Mouse (Mus musculus) liver, postnatal 0 days (tissue): Measurements from ENCODE around the gene Adcy5. TPM values are rescaled to one million over a fixed set of nuclear protein-coding genes. Genes with fewer than 3 reads are reported as not detected.

Experiments used
- ATAC-seq: fragments of 200-750 bp; cut with Nextera tagmentation; 2 replicates; pipeline ENCODE4 v1.8.0; 2017; ENCODE audit warnings: mild to moderate bottlenecking, moderate library complexity
- DNase-seq: peaks from one replicate; pipeline ENCODE4 v3.0.0-alpha.2; 2016
- H3K27ac ChIP-seq: fragments of 300-500 bp; sonication (generic); 2 replicates; pipeline ENCODE4 v1.5.1; 2014; ENCODE audit warnings: antibody characterized with exemption, moderate library complexity, mild to moderate bottlenecking, low read depth
- H3K27me3 ChIP-seq: fragments of 300-500 bp; sonication (generic); 2 replicates; pipeline ENCODE4 v1.6.1; 2014; ENCODE audit warnings: low read length, control low read depth, mixed read lengths; ENCODE audit not compliant: insufficient read depth
- H3K36me3 ChIP-seq: fragments of 300-500 bp; sonication (generic); replicated peaks from 2 replicates; pipeline ENCODE4 v1.6.1; 2014; ENCODE audit warnings: mild to moderate bottlenecking, control low read depth, low read length, moderate library complexity, mixed read lengths; ENCODE audit not compliant: insufficient read depth
- H3K4me1 ChIP-seq: fragments of 300-500 bp; sonication (generic); 2 replicates; pipeline ENCODE4 v1.6.1; 2014; ENCODE audit warnings: antibody characterized with exemption, mild to moderate bottlenecking, control low read depth; ENCODE audit not compliant: insufficient read depth
- H3K4me2 ChIP-seq: fragments of 300-500 bp; sonication (generic); 2 replicates; pipeline ENCODE4 v1.6.1; 2014; ENCODE audit warnings: low read depth, mild to moderate bottlenecking, low read length, moderate library complexity, mixed read lengths
- H3K4me3 ChIP-seq: fragments of 300-500 bp; sonication (generic); 2 replicates; pipeline ENCODE4 v1.5.1; 2014; ENCODE audit warnings: low read depth, low read length
- H3K9ac ChIP-seq: fragments of 300-500 bp; sonication (generic); replicated peaks from 2 replicates; pipeline ENCODE4 v1.6.1; 2014; ENCODE audit warnings: mild to moderate bottlenecking, moderate library complexity
- H3K9me3 ChIP-seq: fragments of 300-500 bp; sonication (generic); 2 replicates; pipeline ENCODE4 v1.6.1; 2016; ENCODE audit warnings: mild to moderate bottlenecking, control low read depth, low read length, mixed read lengths
- CTCF ChIP-seq: sonication (generic); IDR thresholded peaks from 2 replicates; pipeline ENCODE4 v1.5.1; 2016; ENCODE audit warnings: antibody characterized with exemption, low read depth
- EP300 ChIP-seq: IDR thresholded peaks from 2 replicates; pipeline ENCODE4 v1.6.1; 2016; ENCODE audit warnings: antibody characterized with exemption, low read depth, mild to moderate bottlenecking
- WGBS: fragments of 180-500 bp; shearing (Covaris S2); extraction: QIAGEN DNeasy Blood & Tissue Kit; methylation state at CpG from one replicate; pipeline ENCODE4 v1.1.7; 2014; ENCODE audit not compliant: insufficient replicate concordance; 5-methylcytosine and 5-hydroxymethylcytosine counted together
- polyA plus RNA-seq: library from polyadenylated mRNA; unstranded; fragments of >200 nt; fragmentation: Nextera tagmentation; extraction: Ambion mirVana; gene quantifications from 2 replicates; pipeline ENCODE4 v1.2.1, GENCODE M21; 2015

The Adcy5 gene
- polyA plus RNA-seq, 1 experiment from 2014 or later: 0.39 TPM

GRCm38 (mm10) chr16:35208796-35209195 is 54.1 kb downstream of the Adcy5 start:
- Histone ChIP-seq H3K4me1 (no peaks in the 10 kb centered on the region), H3K36me3 (no peaks in the 10 kb centered on the region), H3K4me2 (no peak overlapping the region), H3K9ac (no peak overlapping the region), H3K27ac (no peak overlapping the region), H3K9me3 (no peaks in the 10 kb centered on the region), H3K4me3 (no peak overlapping the region), H3K27me3 (0 out of 2 replicates have a peak, but pooled peaks cover 5% of the 10 kb centered on the region)
- no peak for TF ChIP-seq CTCF
- TF ChIP-seq EP300: no peak
- ATAC-seq: no peak
- no peak for DNase-seq
- WGBS: 80% methylated on average over 3 of the region's 3 CpGs

DNA sequence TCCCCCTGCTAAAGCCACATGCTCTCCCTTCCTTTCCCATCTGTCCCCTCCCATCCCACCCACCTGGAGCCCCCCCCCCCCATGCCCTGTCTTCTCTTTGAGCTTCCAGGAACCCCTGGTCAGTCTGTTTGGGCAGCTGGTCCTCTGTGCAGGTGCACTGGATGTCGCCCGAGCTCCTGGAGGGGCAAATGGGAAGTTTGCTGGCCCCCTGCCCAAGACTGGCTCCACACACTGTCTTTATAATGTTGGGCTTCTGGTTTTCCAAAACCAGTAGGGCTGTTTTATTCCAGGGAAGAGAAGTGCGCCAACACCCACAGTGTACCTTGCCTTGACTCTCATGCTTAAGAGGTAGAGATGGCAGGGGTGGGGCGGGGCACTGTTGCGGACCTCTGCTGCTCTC is 55.1 kb downstream of the Adcy5 start:
- Histone ChIP-seq H3K4me3 (no peak overlapping the region), H3K4me1 (no peaks in the 10 kb centered on the region), H3K4me2 (no peak overlapping the region), H3K27me3 (0 out of 2 replicates have a peak, but pooled peaks cover 5% of the 10 kb centered on the region), H3K9me3 (no peaks in the 10 kb centered on the region), H3K9ac (no peak overlapping the region), H3K36me3 (no peaks in the 10 kb centered on the region), H3K27ac (no peak overlapping the region)
- WGBS: 77% methylated on average over 5 of the region's 5 CpGs
- DNase-seq: no peak
- no peak for ATAC-seq
- TF ChIP-seq EP300 (no peak), CTCF (no peak)

DNA sequence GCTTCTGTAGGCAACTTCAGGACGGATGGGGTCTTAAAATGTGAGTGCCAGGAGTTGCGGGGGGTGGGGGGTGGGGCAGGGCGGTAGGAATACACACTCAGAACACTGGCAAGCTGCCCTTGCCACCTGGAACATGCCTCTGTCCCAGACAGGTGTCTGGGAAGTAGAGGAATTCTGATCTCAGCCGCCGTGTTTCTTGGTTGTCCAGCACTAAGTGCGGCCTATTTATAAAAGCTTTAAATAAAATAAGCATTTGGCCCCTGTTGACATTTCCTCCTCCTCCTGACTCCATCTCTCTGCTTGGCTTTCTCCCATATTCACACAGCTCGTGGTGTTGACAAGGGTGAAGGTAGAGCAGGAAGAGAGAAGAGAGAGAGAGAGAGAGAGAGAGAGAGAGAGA is 60.4 kb downstream of the Adcy5 start:
- Histone ChIP-seq H3K27me3 (no peaks in the 10 kb centered on the region), H3K4me1 (no peaks in the 10 kb centered on the region), H3K9me3 (no peaks in the 10 kb centered on the region), H3K4me2 (no peak overlapping the region), H3K9ac (no peak overlapping the region), H3K36me3 (no peaks in the 10 kb centered on the region), H3K4me3 (no peak overlapping the region), H3K27ac (no peak overlapping the region)
- WGBS: 64% methylated on average over 7 of the region's 7 CpGs
- no peak for ATAC-seq
- TF ChIP-seq CTCF (no peak), EP300 (no peak)
- no peak for DNase-seq

GRCm38 (mm10) chr16:35215498-35215897 is 60.8 kb downstream of the Adcy5 start:
- ATAC-seq: no peak
- no peak for DNase-seq
- no peaks in the 10 kb centered on the region for H3K9me3 ChIP-seq

DNA sequence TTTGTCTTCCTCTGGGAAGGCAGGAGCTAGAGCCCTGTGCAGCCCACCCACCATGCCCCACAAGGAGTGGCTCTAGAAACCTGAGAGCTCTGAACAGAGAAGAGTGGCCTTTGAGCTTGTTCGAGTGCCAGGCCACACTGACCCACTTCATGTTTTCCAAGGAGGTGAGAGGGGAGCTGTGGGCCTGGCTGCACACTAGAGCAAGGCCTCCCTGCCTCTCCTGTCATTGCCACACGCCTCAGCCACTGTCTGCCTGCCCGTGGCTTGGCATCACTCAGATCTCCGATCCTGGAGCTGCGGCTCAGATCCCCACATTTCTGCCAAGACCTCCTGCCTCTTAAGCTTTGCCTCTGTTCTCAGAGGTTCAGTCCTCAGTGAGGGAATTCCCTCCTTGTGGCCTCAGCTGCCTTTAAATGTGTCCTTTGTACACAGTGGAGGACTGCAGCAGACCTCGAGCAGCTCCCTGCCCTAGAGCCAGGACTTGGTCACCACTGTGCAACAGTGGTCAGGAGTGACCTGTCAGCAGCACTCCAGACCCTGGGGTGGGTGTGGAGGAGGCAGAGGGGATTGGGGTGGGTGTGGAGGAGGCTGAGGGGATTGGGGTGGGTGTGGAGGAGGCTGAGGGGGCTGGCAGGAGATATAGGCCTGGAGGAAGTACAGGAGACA is 62.3 kb downstream of the Adcy5 start:
- Histone ChIP-seq H3K4me3 (no peak overlapping the region), H3K36me3 (no peaks in the 10 kb centered on the region), H3K27me3 (no peaks in the 10 kb centered on the region), H3K4me2 (no peak overlapping the region), H3K9me3 (no peaks in the 10 kb centered on the region), H3K27ac (no peak overlapping the region), H3K9ac (no peak overlapping the region), H3K4me1 (no peaks in the 10 kb centered on the region)
- TF ChIP-seq CTCF (no peak), EP300 (no peak)
- DNase-seq: no peak
- WGBS: 71% methylated on average over 6 of the region's 6 CpGs
- no peak for ATAC-seq

More at GRCm38 (mm10) chr16:35215498-35215897, 60.8 kb downstream of the Adcy5 start:
- WGBS: 38% methylated on average over 5 of the region's 5 CpGs
- Histone ChIP-seq H3K27me3 (no peaks in the 10 kb centered on the region), H3K4me3 (no peak overlapping the region), H3K36me3 (no peaks in the 10 kb centered on the region), H3K4me1 (no peaks in the 10 kb centered on the region), H3K27ac (no peak overlapping the region), H3K9ac (no peak overlapping the region), H3K4me2 (no peak overlapping the region)
- no peak for TF ChIP-seq EP300
- no peak for TF ChIP-seq CTCF

DNA sequence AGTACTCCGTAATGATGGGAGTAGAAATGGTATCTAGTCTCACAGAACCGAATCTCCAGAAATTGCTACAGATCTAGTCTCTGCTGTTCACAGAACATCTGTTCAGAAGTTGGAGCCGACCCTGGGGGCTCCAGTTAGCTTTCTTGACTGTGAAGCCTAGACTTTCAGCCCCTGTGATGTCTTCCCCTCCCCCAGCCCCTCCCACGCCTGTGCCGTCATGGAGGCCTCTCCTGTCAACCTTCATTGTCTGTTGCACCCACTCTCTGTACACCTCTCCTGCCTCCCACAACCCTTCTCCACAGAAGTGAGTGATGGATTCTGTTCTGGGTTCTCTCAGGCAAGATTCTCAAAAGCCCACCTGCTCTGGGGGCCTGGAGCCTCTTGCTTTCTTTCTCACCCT is 65.7 kb downstream of the Adcy5 start:
- ATAC-seq (no peak), DNase-seq (no peak)
- H3K9ac ChIP-seq: no peak overlapping the region
- H3K4me1 ChIP-seq: no peaks in the 10 kb centered on the region
- no peak overlapping the region for H3K4me3 ChIP-seq
- no peaks in the 10 kb centered on the region for H3K27me3 ChIP-seq
- H3K36me3 ChIP-seq: no peaks in the 10 kb centered on the region
- no peak overlapping the region for H3K27ac ChIP-seq
- H3K9me3 ChIP-seq: no peaks in the 10 kb centered on the region
- WGBS: 72% methylated on average over 5 of the region's 5 CpGs
- TF ChIP-seq EP300 (no peak), CTCF (no peak)
- no peak overlapping the region for H3K4me2 ChIP-seq
